Mouse (Mus musculus): ENCODE measurements at regions not wholly inside any gene's neighbourhood (a gene's known extent, or its start where the extent isn't known, plus 50 kb on each side); places are given as distances from the start of the nearest gene placed in this dataset.

DNA sequence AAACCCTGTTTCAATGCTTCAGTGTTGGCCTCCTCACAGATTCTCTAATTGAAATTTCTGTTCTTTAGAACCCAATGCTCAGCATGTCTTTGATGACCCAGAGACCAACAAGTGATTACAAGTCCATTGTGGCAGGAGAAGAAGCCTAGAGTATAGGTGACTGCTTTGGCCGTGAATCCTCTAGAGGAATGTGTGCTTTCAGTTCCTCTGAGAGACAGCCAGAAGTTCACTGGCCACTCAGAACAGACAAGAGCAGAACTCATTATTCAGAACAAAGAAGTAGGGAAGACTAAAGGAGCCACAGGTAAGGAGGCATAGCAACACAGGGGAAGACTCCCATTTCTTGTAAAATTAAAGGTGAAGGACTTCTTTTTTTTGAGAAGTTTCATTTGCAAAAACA, 52.5 kb upstream of the Slc4a4 start:
- no peak for TF ChIP-seq CTCF (IDR thresholded peaks at IDR 0.05; ENCODE audit: low read depth, low read length)
- TF ChIP-seq POLR2A (IDR thresholded peaks at IDR 0.05; ENCODE audit: extremely low read depth, insufficient read depth, low read length) = no peak
- Histone ChIP-seq H3K79me2 (ENCODE audit: control insufficient read depth, insufficient read depth, low read length) (no peaks in the 10 kb centered on the region), H3K9ac (ENCODE audit: low read depth, low read length) (no peak overlapping the region), H3K4me3 (ENCODE audit: insufficient read depth, low read depth, low read length) (no peak overlapping the region), H3K36me3 (ENCODE audit: control insufficient read depth, insufficient read depth, low read length) (no peaks in the 10 kb centered on the region), H3K27ac (replicated peaks; ENCODE audit: insufficient read depth, low read depth, low read length) (no peak overlapping the region), H3K27me3 (ENCODE audit: control insufficient read depth, insufficient read depth, low read length) (no peaks in the 10 kb centered on the region), H3K4me1 (ENCODE audit: control insufficient read depth, insufficient read depth, low read length) (peaks cover 5% of the 10 kb centered on the region)
- 85% methylated on average over 1 of the region's 1 CpGs for WGBS
- no peak for DNase-seq (ENCODE audit: extremely low read depth, low read depth, low spot score)

DNA sequence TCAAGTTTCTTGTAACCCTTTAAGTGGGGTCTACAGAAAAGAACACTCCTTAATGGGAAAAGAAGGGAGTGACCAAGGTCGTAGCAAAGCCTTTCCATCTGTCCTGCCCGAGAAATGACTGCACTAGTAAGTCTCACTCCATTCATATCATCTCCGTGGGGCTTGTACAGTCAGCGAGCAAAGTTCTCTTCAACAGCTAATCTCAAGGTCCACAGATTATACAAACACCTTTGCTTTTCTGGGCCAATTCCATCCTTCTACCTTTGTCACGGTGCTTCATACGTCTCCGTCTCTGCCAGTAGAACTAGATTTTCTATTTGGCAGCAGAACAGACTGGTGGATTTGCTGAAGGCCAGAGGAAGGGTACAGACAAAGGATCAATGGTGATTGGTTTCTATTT, 51.6 kb upstream of the Slc4a4 start:
- no peaks in the 10 kb centered on the region for H3K79me2 ChIP-seq (ENCODE audit: control insufficient read depth, insufficient read depth, low read length)
- peak; percentile 84 for DNase-seq (ENCODE audit: extremely low read depth, low read depth, low spot score)
- no peaks in the 10 kb centered on the region for H3K27me3 ChIP-seq (ENCODE audit: control insufficient read depth, insufficient read depth, low read length)
- H3K4me3 ChIP-seq (ENCODE audit: insufficient read depth, low read depth, low read length) = no peak overlapping the region
- no peak overlapping the region for H3K9ac ChIP-seq (ENCODE audit: low read depth, low read length)
- 41% methylated on average over 7 of the region's 7 CpGs for WGBS
- H3K27ac ChIP-seq (replicated peaks; ENCODE audit: insufficient read depth, low read depth, low read length) = no peak overlapping the region
- H3K36me3 ChIP-seq (ENCODE audit: control insufficient read depth, insufficient read depth, low read length) = no peaks in the 10 kb centered on the region
- peaks cover 5% of the 10 kb centered on the region for H3K4me1 ChIP-seq (ENCODE audit: control insufficient read depth, insufficient read depth, low read length)
- no peak for TF ChIP-seq POLR2A (IDR thresholded peaks at IDR 0.05; ENCODE audit: extremely low read depth, insufficient read depth, low read length)
- TF ChIP-seq CTCF (IDR thresholded peaks at IDR 0.05; ENCODE audit: low read depth, low read length) = no peak

DNA sequence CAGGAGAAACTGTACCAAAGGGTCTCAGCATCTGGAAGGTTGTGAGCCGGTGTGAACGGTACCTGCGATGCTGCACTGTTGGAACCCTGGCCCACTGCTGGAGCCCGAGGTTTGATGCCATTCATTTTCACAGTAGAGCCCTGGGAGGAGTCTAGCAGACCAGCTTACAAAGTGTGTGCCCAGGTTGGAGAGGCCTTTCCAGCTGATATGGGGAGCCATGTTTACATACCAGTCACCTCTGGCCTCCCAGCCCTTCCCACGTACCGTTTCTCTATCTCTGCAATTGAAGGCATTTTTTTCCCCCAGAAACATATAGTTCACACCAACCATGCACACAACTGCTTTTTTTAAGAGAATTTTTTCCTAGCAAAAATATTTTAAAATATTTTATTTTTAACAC, 50.7 kb upstream of the Slc4a4 start:
- H3K4me3 ChIP-seq (ENCODE audit: insufficient read depth, low read depth, low read length) = no peak overlapping the region
- no peak for DNase-seq (ENCODE audit: extremely low read depth, low read depth, low spot score)
- no peak overlapping the region for H3K27ac ChIP-seq (replicated peaks; ENCODE audit: insufficient read depth, low read depth, low read length)
- TF ChIP-seq POLR2A (IDR thresholded peaks at IDR 0.05; ENCODE audit: extremely low read depth, insufficient read depth, low read length) (no peak), CTCF (IDR thresholded peaks at IDR 0.05; ENCODE audit: low read depth, low read length) (no peak)
- 63% methylated on average over 6 of the region's 6 CpGs for WGBS
- H3K4me1 ChIP-seq (ENCODE audit: control insufficient read depth, insufficient read depth, low read length) = peaks cover 5% of the 10 kb centered on the region
- H3K9ac ChIP-seq (ENCODE audit: low read depth, low read length) = no peak overlapping the region
- H3K27me3 ChIP-seq (ENCODE audit: control insufficient read depth, insufficient read depth, low read length) = no peaks in the 10 kb centered on the region
- no peaks in the 10 kb centered on the region for H3K79me2 ChIP-seq (ENCODE audit: control insufficient read depth, insufficient read depth, low read length)
- H3K36me3 ChIP-seq (ENCODE audit: control insufficient read depth, insufficient read depth, low read length) = no peaks in the 10 kb centered on the region
